Mouse (Mus musculus): ENCODE results near the gene 9630041A04Rik. TPM values are rescaled to one million over a fixed set of nuclear protein-coding genes. Genes with fewer than 3 reads are reported as not detected.

The 9630041A04Rik gene
- polyA plus RNA-seq, 1 experiment from 2014 or later, result not detected

- no peaks in the 10 kb centered on the region for H3K27me3 ChIP-seq
- no peak for ATAC-seq
- in situ Hi-C loops (cut with MboI; ENCODE audit: low pct_unique_long_range_greater_than_20kb), result no loop called here
- CTCF ChIA-PET, result no interaction called here
- DNase-seq (ENCODE audit: low read depth, low spot score), result no peak
- POLR2A ChIA-PET, result no interaction called here
- no peak for TF ChIP-seq CTCF (IDR thresholded peaks at IDR 0.05)
Observed at GRCm38 (mm10) chr9:101954529-101954928, 92.9 kb downstream of the 9630041A04Rik start.

- H3K27me3 ChIP-seq, result no peaks in the 10 kb centered on the region
- in situ Hi-C loops (cut with MboI; ENCODE audit: low pct_unique_long_range_greater_than_20kb), result no loop called here
- ChIA-PET POLR2A (interaction anchor here (0.6 kb wide), 1 partner anchor 17 kb away, joined by 3 read pairs; no protein-coding TSS in a partner anchor), CTCF (no interaction called here)
- no peak for TF ChIP-seq CTCF (IDR thresholded peaks at IDR 0.05)
- DNase-seq (ENCODE audit: low read depth, low spot score) (no peak), ATAC-seq (no peak)
Observed at GRCm38 (mm10) chr9:101956228-101956627, 94.6 kb downstream of the 9630041A04Rik start.

- no peak for TF ChIP-seq CTCF (IDR thresholded peaks at IDR 0.05)
Observed at GRCm38 (mm10) chr9:101971806-101972205, 110.2 kb downstream of the 9630041A04Rik start.

GRCm38 (mm10) chr9:101972314-101972713, 110.7 kb downstream of the 9630041A04Rik start:
- in situ Hi-C loops (cut with MboI; ENCODE audit: low pct_unique_long_range_greater_than_20kb), result no loop called here
- ChIA-PET CTCF (interaction anchor here (0.5 kb wide), 1 partner anchor 47 kb away, joined by 3 read pairs; no protein-coding TSS in a partner anchor), POLR2A (no interaction called here)
- ATAC-seq, result no peak
- no peak for TF ChIP-seq CTCF (IDR thresholded peaks at IDR 0.05)
- H3K27me3 ChIP-seq, result no peaks in the 10 kb centered on the region
- no peak for DNase-seq (ENCODE audit: low read depth, low spot score)

More at GRCm38 (mm10) chr9:101971806-101972205, 110.2 kb downstream of the 9630041A04Rik start:
- in situ Hi-C loops (cut with MboI; ENCODE audit: low pct_unique_long_range_greater_than_20kb), result no loop called here
- ATAC-seq (no peak), DNase-seq (ENCODE audit: low read depth, low spot score) (no peak)
- POLR2A ChIA-PET, result no interaction called here
- CTCF ChIA-PET, result no interaction called here
- H3K27me3 ChIP-seq, result no peaks in the 10 kb centered on the region

GRCm38 (mm10) chr9:101976884-101977465, 115.3 kb downstream of the 9630041A04Rik start:
- in situ Hi-C loops (cut with MboI; ENCODE audit: low pct_unique_long_range_greater_than_20kb), result no loop called here
- no peak for TF ChIP-seq CTCF (IDR thresholded peaks at IDR 0.05)
- H3K27me3 ChIP-seq, result no peaks in the 10 kb centered on the region
- ChIA-PET CTCF (interaction anchor here (1.1 to 1.6 kb wide), 2 partner anchors 12 to 16 kb away, joined by 3 to 5 read pairs; no protein-coding TSS in a partner anchor), POLR2A (no interaction called here)
- DNase-seq (ENCODE audit: low read depth, low spot score), result no peak
- no peak for ATAC-seq

GRCm38 (mm10) chr9:101981161-101981560, 119.5 kb downstream of the 9630041A04Rik start:
- TF ChIP-seq CTCF (IDR thresholded peaks at IDR 0.05), result no peak
- ChIA-PET POLR2A (no interaction called here), CTCF (no interaction called here)
- no peaks in the 10 kb centered on the region for H3K27me3 ChIP-seq
- DNase-seq (ENCODE audit: low read depth, low spot score) (no peak), ATAC-seq (no peak)
- in situ Hi-C loops (cut with MboI; ENCODE audit: low pct_unique_long_range_greater_than_20kb), result no loop called here

- CTCF ChIA-PET, result no interaction called here
- ATAC-seq, result no peak
- POLR2A ChIA-PET, result no interaction called here
- no peak for DNase-seq (ENCODE audit: low read depth, low spot score)
- in situ Hi-C loops (cut with MboI; ENCODE audit: low pct_unique_long_range_greater_than_20kb), result no loop called here
- H3K27me3 ChIP-seq, result no peaks in the 10 kb centered on the region
- TF ChIP-seq CTCF (IDR thresholded peaks at IDR 0.05), result no peak
Observed at GRCm38 (mm10) chr9:101982378-101982777, 120.7 kb downstream of the 9630041A04Rik start.

GRCm38 (mm10) chr9:101986910-101987309, 125.3 kb downstream of the 9630041A04Rik start:
- no peaks in the 10 kb centered on the region for H3K27me3 ChIP-seq
- ChIA-PET CTCF (interaction anchor here (1.0 kb wide), 1 partner anchor 70 kb away, joined by 3 read pairs; no protein-coding TSS in a partner anchor), POLR2A (no interaction called here)
- no peak for TF ChIP-seq CTCF (IDR thresholded peaks at IDR 0.05)
- DNase-seq (ENCODE audit: low read depth, low spot score) (no peak), ATAC-seq (no peak)
- in situ Hi-C loops (cut with MboI; ENCODE audit: low pct_unique_long_range_greater_than_20kb), result no loop called here

GRCm38 (mm10) chr9:101990032-101990431, 128.4 kb downstream of the 9630041A04Rik start:
- CTCF ChIA-PET, result interaction anchor here (1.7 kb wide), 1 partner anchor 13 kb away, joined by 5 read pairs; no protein-coding TSS in a partner anchor
- no peak for ATAC-seq
- POLR2A ChIA-PET, result no interaction called here
- no peak for DNase-seq (ENCODE audit: low read depth, low spot score)
- TF ChIP-seq CTCF (IDR thresholded peaks at IDR 0.05), result no peak
- H3K27me3 ChIP-seq, result no peaks in the 10 kb centered on the region
- in situ Hi-C loops (cut with MboI; ENCODE audit: low pct_unique_long_range_greater_than_20kb), result no loop called here

GRCm38 (mm10) chr9:101990836-101991235, 129.2 kb downstream of the 9630041A04Rik start:
- DNase-seq (ENCODE audit: low read depth, low spot score) (no peak), ATAC-seq (no peak)
- H3K27me3 ChIP-seq, result no peaks in the 10 kb centered on the region
- ChIA-PET POLR2A (interaction anchor here (0.6 kb wide), 1 partner anchor 86 kb away, joined by 3 read pairs; no protein-coding TSS in a partner anchor), CTCF (no interaction called here)
- in situ Hi-C loops (cut with MboI; ENCODE audit: low pct_unique_long_range_greater_than_20kb), result no loop called here
- no peak for TF ChIP-seq CTCF (IDR thresholded peaks at IDR 0.05)

Measured in Patski (cell line).